ENCODE assay signal across 8 mouse cellular contexts in the genomic region with DNA sequence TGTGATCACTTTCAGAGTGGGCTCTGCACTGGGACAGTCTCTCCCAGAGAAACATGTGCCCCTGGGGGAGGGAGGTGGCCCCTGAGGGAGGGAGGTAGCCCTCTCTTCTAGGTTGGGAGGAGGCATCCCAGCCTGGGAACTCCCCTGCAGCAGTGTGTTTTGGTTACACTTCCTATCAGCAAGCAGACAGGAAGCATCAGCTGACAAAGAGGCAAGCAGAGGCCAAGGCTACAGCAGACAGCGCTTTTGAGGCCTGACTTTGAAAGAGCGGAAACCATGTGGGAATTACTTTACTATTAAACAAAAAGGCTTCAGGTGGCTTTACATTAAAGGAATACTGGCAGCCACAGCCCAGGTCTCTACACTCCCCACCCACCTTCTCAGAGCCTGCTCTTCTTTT.
DNase-seq lines count a peak whose midpoint lies in the region; TF ChIP-seq lines count a peak whose summit lies in the region.

No protein-coding gene starts in this region.

- H3K27ac ChIP-seq in gastrocnemius, adult 2 months = peak overlapping the region; percentile 38

- no peak overlapping the region for H3K4me3 ChIP-seq in gastrocnemius, adult 2 months

- intact Hi-C loops in gastrocnemius, adult 2 months (cut with DNase I) = no loop called here

- no peak for TF ChIP-seq CTCF in gastrocnemius, adult 2 months (IDR thresholded peaks at IDR 0.05)

- DNase-seq in gastrocnemius, adult 2 months = no peak
- DNase-seq in gastrocnemius, postnatal 4 days (ENCODE audit: low spot score in 2 of 2) = no peak
- peak; percentile 39 for DNase-seq in gastrocnemius, postnatal 25 days
- DNase-seq in kidney, adult 8-10 months = peak; percentile 34 to 42
- peak; percentile 77 for DNase-seq in lung, postnatal 10 days
- DNase-seq in thymus, adult 18-20 months = peak; percentile 66 to 80
- no peak for DNase-seq in c-Kit-positive CD71-positive TER-119-positive erythroid progenitor cells, embryonic 14.5 days (ENCODE audit: low spot score)
- no peak for DNase-seq in urinary bladder, postnatal 4 days (ENCODE audit: low spot score in 2 of 2)

Comparison
In these comparisons a context has a peak if more than half of its experiments do, and no peak if none do; other contexts are left out.
1. DNase-seq: peak in gastrocnemius, postnatal 25 days (single experiment), kidney, adult 8-10 months (2 of 2), lung, postnatal 10 days (single experiment) and thymus, adult 18-20 months (2 of 2); none in gastrocnemius, adult 2 months (single experiment), gastrocnemius, postnatal 4 days (0 of 2), c-Kit-positive CD71-positive TER-119-positive erythroid progenitor cells, embryonic 14.5 days (single experiment) and urinary bladder, postnatal 4 days (0 of 2).